Mouse (Mus musculus) liver, adult 2 months (tissue): ENCODE data around the gene Kmt2b. TPM values are rescaled to one million over a fixed set of nuclear protein-coding genes. Genes with fewer than 3 reads are reported as not detected.

Experiments
- DNase-seq: peaks from one replicate; pipeline ENCODE4 v3.0.0-alpha.2; 2011; ENCODE audit warnings: low read depth, low spot score; ENCODE audit errors: extremely low read depth
- H3K27ac ChIP-seq: fragments of 200-500 bp; replicated peaks from 2 replicates; pipeline ENCODE4 v1.5.1; 2012; ENCODE audit warnings: low read depth, mild to moderate bottlenecking, control low read depth, inconsistent platforms, low read length; ENCODE audit not compliant: insufficient read depth
- H3K27me3 ChIP-seq: fragments of 200-500 bp; 2 replicates; pipeline ENCODE4 v1.6.1; 2012; ENCODE audit warnings: mild to moderate bottlenecking, moderate library complexity, low read length, inconsistent platforms; ENCODE audit not compliant: control insufficient read depth, insufficient read depth
- H3K36me3 ChIP-seq: fragments of 200-500 bp; 2 replicates; pipeline ENCODE4 v1.6.1; 2012; ENCODE audit warnings: low read length, inconsistent platforms; ENCODE audit not compliant: control insufficient read depth, insufficient read depth
- H3K4me1 ChIP-seq: fragments of 200-500 bp; 2 replicates; pipeline ENCODE4 v1.6.1; 2011; ENCODE audit warnings: low read length; ENCODE audit not compliant: control insufficient read depth, insufficient read depth
- H3K4me3 ChIP-seq: fragments of 200-500 bp; 2 replicates; pipeline ENCODE4 v1.5.1; 2011; ENCODE audit warnings: low read depth, mild to moderate bottlenecking, control low read depth, low read length, moderate library complexity; ENCODE audit not compliant: insufficient read depth
- H3K79me2 ChIP-seq: fragments of 200-500 bp; 2 replicates; pipeline ENCODE4 v1.6.1; 2012; ENCODE audit warnings: inconsistent platforms, mild to moderate bottlenecking, low read length, moderate library complexity; ENCODE audit not compliant: control insufficient read depth, insufficient read depth
- H3K9ac ChIP-seq: fragments of 200-500 bp; 2 replicates; pipeline ENCODE4 v1.6.1; 2012; ENCODE audit warnings: low read depth, mild to moderate bottlenecking, control low read depth, inconsistent platforms, low read length
- CTCF ChIP-seq: fragments of 200-500 bp; IDR thresholded peaks from 2 replicates; pipeline ENCODE4 v1.5.1; 2011; ENCODE audit warnings: low read depth, low read length, control low read depth
- POLR2A ChIP-seq: fragments of 200-500 bp; IDR thresholded peaks from 2 replicates; pipeline ENCODE4 v1.6.1; 2011; ENCODE audit warnings: low read length, control low read depth; ENCODE audit not compliant: insufficient read depth; ENCODE audit errors: extremely low read depth
- WGBS: fragments of 180-500 bp; shearing (Covaris S2); methylation state at CpG from one replicate; pipeline ENCODE4 v1.1.7; 2018; 5-methylcytosine and 5-hydroxymethylcytosine counted together
- polyA plus RNA-seq: library from polyadenylated mRNA; depleted of rRNA; stranded (reverse); fragments of >200 nt; gene quantifications from 2 replicates; pipeline ENCODE4 v1.2.3, GENCODE M21; 2012; rRNA removed
- total RNA-seq: library from RNA; depleted of rRNA; stranded (reverse); fragments of >200 nt; gene quantifications from 2 replicates; pipeline ENCODE4 v1.2.3, GENCODE M21; 2014; rRNA removed

The Kmt2b gene
- total RNA-seq: 3.4 and 5.0 TPM in 2 replicates
- polyA plus RNA-seq: 12.1 and 19.2 TPM in 2 replicates

DNA sequence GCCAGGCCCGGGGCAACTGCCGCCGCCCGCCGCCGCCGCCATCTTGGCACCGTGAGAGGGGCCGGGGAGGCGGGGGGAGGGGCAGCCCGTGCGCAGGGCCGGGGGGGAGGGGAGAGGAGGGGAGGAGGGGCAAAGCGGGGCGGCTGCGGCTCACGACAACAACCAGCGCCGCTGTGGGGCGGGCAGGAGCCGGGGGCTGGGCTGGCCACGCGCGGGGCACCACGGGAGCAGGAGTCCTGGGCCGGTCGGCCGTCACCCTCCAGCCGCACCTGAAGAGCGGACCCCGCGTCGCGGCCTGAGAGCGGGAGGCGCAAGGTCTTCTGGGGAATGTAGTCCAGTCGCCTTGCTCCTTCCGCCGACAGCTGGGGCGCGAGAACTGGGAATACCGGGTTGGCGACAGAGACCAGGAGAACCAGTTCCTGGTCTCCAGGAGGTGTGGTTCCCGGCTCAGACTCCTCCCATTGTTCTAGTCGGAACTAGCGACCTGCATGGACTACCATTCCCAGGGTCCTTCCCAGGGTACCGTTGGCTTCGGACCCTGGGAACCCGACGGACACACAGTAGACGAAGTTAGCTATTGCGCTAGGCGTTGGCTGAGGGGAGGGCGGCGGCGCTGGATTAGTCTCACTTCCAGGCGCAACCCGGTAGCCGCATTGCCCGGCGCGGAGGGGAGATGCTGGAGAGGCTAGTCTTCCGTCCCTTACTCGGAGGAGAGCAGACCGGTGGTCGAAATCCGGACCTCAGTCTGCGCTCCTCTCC lies at the start of gene Kmt2b:
Kmt2b (minus strand) TSS at position 51 of the 759 bp plus-strand sequence.
- H3K79me2 ChIP-seq: peaks cover 21% of the 10 kb centered on the region
- no peak for TF ChIP-seq CTCF
- peak; percentile 79 for TF ChIP-seq POLR2A
- H3K27ac ChIP-seq: peak within 1 kb of the TSS; percentile 91
- peaks cover 7% of the 10 kb centered on the region; the same call in 1 of the 2 replicates for H3K4me1 ChIP-seq
- no peaks in the 10 kb centered on the region for H3K27me3 ChIP-seq
- H3K4me3 ChIP-seq: peak within 1 kb of the TSS; percentile 93
- peak within 1 kb of the TSS; percentile 99 for H3K9ac ChIP-seq
- H3K36me3 ChIP-seq: no peaks in the 10 kb centered on the region
- peak; percentile 98 for DNase-seq
- WGBS: 1% methylated on average over 58 of the region's 68 CpGs

DNA sequence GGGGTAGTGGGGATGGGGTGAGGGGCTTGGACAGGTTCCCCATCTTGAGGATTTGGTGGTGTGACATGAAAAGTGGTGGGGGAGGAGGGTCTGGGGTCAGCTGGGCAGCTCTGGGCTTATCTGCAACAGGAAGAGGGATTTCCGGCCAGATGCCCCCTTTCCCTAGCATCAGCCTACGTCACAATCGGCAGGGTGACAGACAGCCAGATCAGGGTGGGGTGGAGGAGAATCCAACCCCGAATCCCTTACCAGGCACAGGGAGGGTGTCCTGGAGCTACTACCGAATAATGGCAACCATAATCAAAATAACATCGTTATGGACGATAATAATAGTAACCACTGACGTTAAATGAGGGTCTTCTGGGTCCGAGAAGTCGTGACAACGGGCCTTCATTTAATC lies 47.9 kb upstream of the Kmt2b start:
- DNase-seq: no peak
- Histone ChIP-seq H3K36me3 (peaks cover 5% of the 10 kb centered on the region; the same call in 1 of the 2 replicates), H3K79me2 (no peaks in the 10 kb centered on the region), H3K27ac (no peak overlapping the region), H3K9ac (no peak overlapping the region), H3K27me3 (peaks cover 11% of the 10 kb centered on the region; the same call in 1 of the 2 replicates), H3K4me3 (no peak overlapping the region), H3K4me1 (no peaks in the 10 kb centered on the region)
- 52% methylated on average over 11 of the region's 11 CpGs for WGBS
- no peak for TF ChIP-seq CTCF
- TF ChIP-seq POLR2A: no peak

DNA sequence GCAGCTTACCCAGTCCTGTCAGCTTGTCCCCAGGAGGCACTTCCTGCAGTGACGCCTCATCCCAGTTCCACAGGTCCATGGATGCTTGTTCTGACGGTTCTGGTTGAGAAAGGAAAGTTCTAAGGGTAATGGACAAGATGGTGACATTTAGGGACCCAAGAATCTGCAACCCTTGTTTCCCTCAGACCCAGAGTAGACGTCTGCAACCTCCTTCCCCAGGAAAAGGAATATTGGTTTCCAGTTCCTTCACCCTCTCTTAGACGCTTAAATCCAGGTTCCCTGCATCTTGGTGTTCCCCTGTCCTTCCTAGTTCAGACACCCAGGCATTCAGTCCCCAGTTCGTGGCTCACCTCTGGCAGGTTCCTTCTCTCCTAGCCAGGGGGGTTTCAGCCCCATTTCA lies 47.2 kb upstream of the Kmt2b start, which contains the start of gene Etv2:
Etv2 (minus strand) TSS at position 101 of the 400 bp plus-strand sequence.
- TF ChIP-seq POLR2A (no peak), CTCF (no peak)
- Histone ChIP-seq H3K4me3 (no peak within 1 kb of the TSS), H3K36me3 (no peaks in the 10 kb centered on the region), H3K79me2 (no peaks in the 10 kb centered on the region), H3K4me1 (no peaks in the 10 kb centered on the region), H3K27ac (no peak within 1 kb of the TSS), H3K27me3 (peaks cover 11% of the 10 kb centered on the region; the same call in 1 of the 2 replicates), H3K9ac (no peak within 1 kb of the TSS)
- DNase-seq: no peak
- WGBS: 40% methylated on average over 5 of the region's 5 CpGs

DNA sequence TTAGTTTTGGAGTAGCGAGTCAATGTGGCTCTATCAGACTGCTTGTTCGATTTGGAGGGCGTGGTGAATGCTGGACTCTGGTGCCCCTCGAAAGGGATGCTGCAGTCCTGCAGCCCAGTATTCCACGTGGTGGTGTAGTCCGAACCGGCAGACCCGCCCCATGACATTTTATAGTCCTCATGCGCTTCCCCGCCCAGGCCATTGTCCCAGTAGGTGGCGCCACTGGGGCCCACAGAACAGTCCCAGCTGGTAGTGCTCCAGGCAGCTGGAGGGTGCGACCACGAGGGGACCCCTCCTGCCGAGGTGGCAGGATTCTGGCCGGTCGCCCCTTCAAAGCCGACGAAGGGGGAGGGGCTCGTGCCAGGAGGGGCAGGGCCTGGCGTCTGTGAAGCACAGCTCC lies 46.1 kb upstream of the Kmt2b start:
- 3% methylated on average over 20 of the region's 20 CpGs for WGBS
- H3K79me2 ChIP-seq: no peaks in the 10 kb centered on the region
- no peak overlapping the region for H3K27ac ChIP-seq
- no peak overlapping the region for H3K9ac ChIP-seq
- peak; percentile 75 for TF ChIP-seq CTCF
- TF ChIP-seq POLR2A: no peak
- H3K27me3 ChIP-seq: peaks cover 11% of the 10 kb centered on the region; the same call in 1 of the 2 replicates
- DNase-seq: no peak
- no peaks in the 10 kb centered on the region for H3K36me3 ChIP-seq
- H3K4me1 ChIP-seq: no peaks in the 10 kb centered on the region
- no peak overlapping the region for H3K4me3 ChIP-seq

DNA sequence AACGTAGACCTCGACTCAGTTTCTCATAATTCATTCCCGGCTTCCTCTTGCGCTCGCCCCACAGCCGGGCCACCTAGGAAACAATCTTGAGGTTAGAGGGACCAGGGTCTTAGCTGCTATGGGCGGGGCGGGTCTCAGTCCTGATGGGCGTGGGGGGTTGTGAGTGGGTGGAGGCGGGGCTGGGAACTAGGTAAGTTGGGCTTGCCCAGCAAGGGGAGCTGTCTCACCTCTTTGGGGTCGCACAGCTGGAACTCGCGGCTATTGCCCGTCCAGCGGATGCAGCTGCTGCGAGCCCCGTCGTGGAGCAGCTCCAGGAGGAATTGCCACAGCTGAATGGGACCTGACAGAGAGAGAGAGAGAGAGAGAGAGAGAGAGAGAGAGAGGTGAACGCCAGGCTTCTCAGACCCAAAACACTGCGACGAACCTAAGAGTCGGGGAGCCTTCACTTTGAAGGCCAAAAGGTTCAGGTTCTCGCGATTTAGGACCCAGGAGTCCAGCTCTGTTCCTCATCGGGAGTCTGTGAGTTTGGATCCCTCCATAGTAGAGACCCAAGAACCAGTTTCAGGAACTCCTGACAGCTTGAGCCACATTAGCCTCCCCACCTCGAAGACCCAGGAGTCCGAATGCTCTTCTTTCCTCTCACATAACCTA lies 45.4 kb upstream of the Kmt2b start:
- no peak for DNase-seq
- TF ChIP-seq CTCF: no peak
- TF ChIP-seq POLR2A: no peak
- no peaks in the 10 kb centered on the region for H3K79me2 ChIP-seq
- no peak overlapping the region for H3K27ac ChIP-seq
- H3K36me3 ChIP-seq: no peaks in the 10 kb centered on the region
- H3K27me3 ChIP-seq: peaks cover 11% of the 10 kb centered on the region; the same call in 1 of the 2 replicates
- WGBS: 15% methylated on average over 27 of the region's 27 CpGs
- H3K9ac ChIP-seq: no peak overlapping the region
- no peak overlapping the region for H3K4me3 ChIP-seq
- no peaks in the 10 kb centered on the region for H3K4me1 ChIP-seq

GRCm38 (mm10) chr7:30629013-30629412 lies 40.5 kb upstream of the Kmt2b start:
- H3K27ac ChIP-seq: no peak overlapping the region

More at GRCm38 (mm10) chr7:30629013-30629412, 40.5 kb upstream of the Kmt2b start:
- TF ChIP-seq CTCF (no peak), POLR2A (no peak)
- peaks cover 17% of the 10 kb centered on the region for H3K79me2 ChIP-seq
- H3K9ac ChIP-seq: no peak overlapping the region
- H3K4me3 ChIP-seq: no peak overlapping the region
- no peak for DNase-seq
- peaks cover 4% of the 10 kb centered on the region for H3K4me1 ChIP-seq
- H3K27me3 ChIP-seq: peaks cover 8% of the 10 kb centered on the region; the same call in 1 of the 2 replicates
- peaks cover 4% of the 10 kb centered on the region; the same call in 1 of the 2 replicates for H3K36me3 ChIP-seq
